Mouse (Mus musculus) MN1 (cell line): ENCODE measurements around the gene Ccdc187.

Experiments
- DNase-seq: peaks from one replicate; pipeline ENCODE4 v3.0.0-alpha.2; 2016; ENCODE audit warnings: low spot score

Ccdc187 gene

DNA sequence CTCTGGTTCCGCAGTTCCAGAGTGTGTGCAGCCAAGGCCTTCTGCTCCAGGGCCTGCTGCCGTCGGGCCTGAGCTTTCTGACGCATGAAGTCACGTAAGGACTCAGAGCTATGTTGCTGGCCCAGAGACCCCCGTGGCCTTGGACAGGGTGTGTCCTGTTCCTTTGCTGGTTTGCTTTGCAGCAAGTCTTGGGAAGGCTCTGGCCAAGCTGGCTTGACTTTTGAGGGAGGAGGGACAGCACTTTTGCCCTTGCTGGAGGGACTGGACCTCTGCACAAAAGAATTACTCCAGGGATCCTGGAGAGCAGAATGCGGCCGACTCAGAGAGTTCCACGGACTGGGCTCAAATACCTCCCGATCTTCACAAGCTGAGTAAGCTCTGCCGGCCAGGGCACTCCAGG, 13.8 kb downstream of the Ccdc187 start:
- DNase-seq = no peak

GRCm38 (mm10) chr2:26279712-26280111, 14.6 kb downstream of the Ccdc187 start:
- no peak for DNase-seq

GRCm38 (mm10) chr2:26273611-26274010, 20.7 kb downstream of the Ccdc187 start:
- peak; percentile 65 for DNase-seq

- DNase-seq = no peak
These were observed 26.1 kb downstream of the Ccdc187 start for GRCm38 (mm10) chr2:26268216-26268615.

- no peak for DNase-seq
These were observed 28.2 kb downstream of the Ccdc187 start for GRCm38 (mm10) chr2:26266066-26266742.

DNA sequence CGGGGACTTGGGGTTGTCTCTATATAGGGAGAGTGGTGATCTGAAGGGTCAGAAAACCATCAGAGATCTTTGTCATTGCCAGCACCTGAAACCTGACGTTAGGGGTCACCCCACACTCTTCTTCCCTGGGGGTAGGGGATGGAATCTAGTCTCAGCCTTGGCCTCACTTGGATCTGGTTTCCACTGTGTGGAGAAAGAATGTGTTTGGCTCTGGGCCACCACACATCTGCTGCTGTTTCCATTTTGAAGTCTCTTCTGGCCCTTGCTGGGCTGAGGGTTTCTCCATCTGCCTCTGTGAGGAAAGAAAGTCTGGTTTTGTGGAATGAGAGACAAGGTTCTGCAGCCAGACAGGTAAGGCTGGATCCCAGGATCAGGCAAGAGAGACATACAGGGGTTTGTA, 29.3 kb downstream of the Ccdc187 start:
- DNase-seq = no peak

DNA sequence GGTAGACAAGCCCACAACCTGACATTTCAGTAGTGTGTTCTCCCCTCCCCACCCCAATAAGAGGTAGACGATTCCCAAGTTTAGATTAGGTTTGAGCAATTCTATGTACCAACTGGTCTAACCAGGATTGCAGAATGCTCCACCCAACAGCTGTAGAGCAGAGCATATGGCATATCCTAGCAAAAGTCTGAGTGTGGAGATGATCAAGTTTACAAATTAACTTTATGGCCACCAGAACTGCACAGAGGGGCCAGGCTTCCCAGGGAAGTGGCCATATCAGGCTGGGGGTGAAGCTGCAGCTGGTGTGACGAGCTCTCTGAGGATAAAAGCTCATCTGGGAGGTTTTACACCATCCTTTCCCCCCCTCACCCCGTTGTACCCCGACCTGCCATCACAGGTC, 29.7 kb downstream of the Ccdc187 start:
- DNase-seq = no peak

DNA sequence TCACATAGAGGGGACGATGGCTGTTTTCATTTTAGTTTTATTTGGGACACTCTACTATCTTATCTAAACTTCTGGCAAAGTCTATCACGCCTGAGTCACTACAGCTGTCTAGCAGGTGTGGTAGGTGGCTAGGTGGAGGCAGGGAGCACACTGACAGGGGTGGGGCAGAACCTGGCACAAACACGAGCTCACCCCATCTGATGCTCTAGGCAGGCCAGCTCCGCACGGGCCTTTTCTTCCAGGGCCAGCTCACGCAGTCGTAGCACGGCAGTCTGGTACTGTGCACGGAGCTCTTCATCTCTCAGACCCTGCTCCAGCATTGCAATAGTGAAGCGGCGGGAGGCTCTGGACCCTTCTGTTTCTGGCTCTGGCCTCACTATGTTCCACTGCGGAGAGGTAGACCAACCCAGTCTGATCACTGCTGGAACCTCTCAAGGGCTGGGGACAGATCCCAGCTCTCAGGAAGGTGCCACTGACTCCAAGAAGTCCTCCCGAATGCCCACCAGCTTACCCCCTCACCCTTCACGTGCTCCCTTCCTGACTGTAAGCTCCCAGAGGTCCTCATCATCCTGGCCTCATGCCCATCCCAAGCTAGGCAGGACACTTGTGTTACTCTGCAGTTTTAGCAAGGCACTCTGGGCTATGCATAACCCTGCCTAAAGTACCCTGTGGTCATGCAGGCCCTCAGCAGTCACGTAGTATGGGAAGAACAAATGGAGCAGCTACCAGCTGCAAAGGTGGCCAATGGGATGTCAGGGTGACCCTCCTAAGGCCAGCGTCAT, 36.9 kb downstream of the Ccdc187 start:
- DNase-seq = no peak

DNA sequence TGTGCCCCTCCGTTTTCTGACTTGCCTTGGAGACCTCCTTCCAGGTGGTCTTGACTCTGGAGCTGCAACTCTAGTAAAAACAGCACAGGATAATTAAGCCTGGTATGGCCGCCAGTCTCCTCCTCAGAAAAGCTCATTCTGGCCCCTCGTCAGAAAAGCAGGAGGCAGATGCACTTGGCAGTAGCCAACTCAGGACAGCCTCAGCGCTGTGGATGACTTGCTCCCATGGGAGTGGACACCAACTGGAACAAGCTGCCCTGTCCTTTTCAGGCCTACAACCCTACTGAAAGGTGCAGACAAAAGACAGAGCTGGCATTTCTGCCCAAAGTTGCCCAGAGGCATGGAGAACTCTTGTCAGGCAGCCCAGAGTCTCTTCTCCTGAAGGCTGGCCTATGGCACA, 39.5 kb downstream of the Ccdc187 start:
- no peak for DNase-seq

DNA sequence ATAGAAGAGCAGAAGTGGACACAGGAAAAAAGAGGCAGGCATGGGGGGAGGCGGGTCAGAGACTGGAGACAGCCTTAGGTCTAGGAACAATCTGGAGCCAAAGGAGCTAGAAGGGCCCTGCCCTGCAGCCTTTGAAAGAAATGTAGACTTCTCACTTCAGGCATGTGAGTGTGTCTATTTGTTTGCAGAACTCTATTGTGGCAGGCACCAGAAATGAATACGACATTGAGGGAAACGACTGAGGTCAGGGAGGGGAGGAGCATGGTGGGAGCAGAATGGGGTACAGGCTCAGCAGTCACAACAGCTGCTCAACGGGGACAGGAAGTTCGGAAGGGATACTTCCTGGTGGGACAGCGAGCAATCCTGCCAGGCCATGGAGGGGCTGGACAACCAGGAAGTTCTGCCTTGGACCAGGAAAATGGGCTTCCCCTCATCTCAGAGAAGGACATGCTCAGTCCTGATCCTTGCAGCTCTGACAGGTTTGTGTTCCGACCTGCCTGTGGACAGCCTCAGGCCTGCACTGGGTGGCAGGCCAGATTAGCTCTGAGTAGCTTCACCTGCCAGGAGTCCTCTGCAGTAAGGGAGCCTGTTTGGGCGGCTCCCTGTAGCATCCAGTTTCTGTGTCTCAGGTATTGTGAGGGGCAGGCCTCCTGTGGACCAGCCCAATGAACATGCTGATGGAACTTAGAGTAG, 41.7 kb downstream of the Ccdc187 start:
- DNase-seq = no peak

GRCm38 (mm10) chr2:26247531-26247930, 46.8 kb downstream of the Ccdc187 start:
- DNase-seq = no peak

DNA sequence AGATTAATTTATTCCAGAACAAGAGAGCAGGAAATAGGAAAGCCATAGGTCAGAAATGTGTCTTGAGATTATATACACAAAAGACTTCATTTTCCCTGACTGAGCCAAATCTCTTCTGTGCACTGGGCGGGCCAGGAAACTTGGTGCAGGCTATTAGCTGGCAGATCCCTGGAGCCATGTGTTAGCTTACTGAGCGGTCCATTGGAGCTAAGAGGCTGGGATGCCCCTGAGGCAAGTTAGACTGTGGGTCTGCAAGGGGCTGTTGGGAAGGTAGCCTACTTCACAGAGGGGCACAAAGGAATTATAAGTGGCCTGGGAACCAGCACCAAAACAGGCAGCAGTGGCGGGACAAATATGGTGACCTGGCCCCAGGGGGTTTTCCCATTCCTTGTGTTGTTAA, 53.5 kb downstream of the Ccdc187 start:
- no peak for DNase-seq

DNA sequence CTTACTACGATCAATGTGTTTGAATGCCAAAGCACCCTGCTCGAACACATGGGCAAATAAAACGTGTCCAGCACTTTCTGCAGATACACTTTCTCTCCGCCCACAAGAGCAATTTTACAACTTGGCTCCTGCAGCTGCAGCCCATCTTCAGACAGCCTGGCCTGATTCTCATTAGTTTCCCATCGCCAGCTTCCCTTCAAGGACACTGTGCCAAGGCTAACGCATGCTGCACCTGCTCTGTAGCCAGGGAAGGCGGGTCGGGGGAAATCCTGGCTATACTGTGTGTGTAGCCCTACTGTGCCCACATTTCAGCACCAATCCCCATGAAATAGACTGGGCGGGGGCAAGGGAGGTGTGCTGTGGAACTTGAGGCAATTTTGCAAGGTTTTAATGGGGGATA, 54.0 kb downstream of the Ccdc187 start:
- DNase-seq = peak; percentile 54

- peak; percentile 88 for DNase-seq
These were observed 57.0 kb downstream of the Ccdc187 start, which contains the start of gene Qsox2 for GRCm38 (mm10) chr2:26237290-26237782. Qsox2 (minus strand) TSS chr2:26237525.

DNA sequence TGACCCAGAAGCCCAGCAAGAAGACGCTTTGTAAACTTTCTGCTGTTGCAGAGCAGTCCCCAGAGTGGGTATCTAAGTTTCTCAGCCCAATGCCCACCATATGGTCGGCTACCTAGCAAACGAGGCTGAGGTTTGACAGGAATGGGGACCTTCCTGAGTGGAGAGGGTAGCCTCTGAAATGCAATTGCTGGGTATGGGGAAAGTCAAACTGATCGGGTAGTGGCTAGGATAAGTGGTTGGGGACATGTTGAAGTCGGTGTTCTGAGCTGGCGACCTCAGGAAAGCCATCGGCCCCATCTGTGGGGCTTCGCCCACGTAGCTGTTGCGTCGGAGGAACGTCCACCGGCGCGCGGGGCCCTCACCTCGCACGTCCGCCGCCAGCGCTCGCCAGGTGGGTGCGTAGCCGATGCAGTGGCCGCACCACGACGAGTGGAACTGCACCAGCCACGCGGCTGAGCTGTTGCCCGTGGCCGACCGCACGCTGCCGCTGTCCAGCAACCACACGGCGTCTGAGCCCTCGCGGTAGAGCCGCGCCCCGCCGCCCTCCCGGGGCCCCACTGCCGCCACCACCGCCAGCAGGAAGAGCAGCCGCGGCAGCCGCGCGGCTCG, 57.6 kb downstream of the Ccdc187 start:
- DNase-seq = no peak

GRCm38 (mm10) chr2:26234771-26235170, 59.6 kb downstream of the Ccdc187 start:
- no peak for DNase-seq

DNA sequence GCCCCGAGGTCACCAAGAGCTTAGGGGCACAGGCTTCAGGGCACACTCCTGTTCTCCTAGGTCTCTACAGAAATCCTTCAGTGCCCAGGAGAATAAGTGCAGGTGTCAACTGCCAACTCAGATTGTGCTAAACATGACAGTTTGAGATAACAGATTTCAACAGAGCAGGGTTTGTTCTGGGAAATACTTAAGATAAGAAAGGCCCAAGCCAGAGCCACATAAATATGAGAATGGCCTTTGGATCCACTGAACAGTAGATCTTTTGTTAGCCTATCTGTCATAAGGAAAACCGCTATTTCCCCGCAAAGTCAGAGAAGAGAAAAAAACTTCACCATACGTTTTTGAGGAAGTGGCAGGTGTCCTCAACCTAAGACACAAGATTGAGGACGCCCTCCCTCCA, 60.1 kb downstream of the Ccdc187 start:
- DNase-seq = no peak

DNA sequence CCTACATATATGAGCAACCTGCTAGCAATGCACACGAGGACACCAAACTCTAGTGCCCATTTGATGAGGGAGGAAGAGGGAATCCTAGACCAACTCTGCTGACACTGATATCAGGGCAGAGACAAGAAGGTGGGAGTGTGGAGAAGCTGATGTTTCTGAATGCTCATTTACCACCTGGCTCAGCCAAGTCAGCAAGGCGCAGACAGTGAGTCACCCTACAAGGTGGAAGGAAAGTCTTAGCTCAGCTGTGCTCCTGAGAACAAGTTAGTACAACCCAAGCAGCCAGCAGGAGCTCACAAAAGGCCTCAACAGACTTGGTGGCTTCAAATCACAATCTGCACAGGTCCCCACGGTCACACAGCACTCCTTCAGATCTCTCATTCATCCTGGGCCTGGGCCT, 63.0 kb downstream of the Ccdc187 start:
- no peak for DNase-seq

DNA sequence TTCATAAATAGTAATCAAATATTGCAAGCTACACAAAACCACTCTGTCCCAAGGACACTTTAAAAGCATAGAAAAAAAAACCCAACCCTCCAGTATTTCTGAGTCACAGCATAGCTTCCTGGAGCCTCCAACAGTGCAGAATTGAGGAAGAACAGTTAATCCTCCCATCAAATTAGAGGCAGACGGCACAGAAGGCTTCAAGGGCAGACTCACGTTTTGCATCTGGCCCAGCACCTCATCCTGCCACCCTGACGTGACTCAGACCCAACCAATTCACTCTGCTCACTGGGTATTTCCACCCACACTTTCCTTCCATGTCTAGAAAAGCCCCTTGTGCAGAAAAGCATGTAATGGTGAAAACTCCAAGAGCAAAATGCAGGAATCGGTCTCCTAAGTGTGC, 64.1 kb downstream of the Ccdc187 start:
- DNase-seq = peak; percentile 29

- peak; percentile 79 for DNase-seq
These were observed 66.6 kb downstream of the Ccdc187 start for GRCm38 (mm10) chr2:26227788-26228187.

DNA sequence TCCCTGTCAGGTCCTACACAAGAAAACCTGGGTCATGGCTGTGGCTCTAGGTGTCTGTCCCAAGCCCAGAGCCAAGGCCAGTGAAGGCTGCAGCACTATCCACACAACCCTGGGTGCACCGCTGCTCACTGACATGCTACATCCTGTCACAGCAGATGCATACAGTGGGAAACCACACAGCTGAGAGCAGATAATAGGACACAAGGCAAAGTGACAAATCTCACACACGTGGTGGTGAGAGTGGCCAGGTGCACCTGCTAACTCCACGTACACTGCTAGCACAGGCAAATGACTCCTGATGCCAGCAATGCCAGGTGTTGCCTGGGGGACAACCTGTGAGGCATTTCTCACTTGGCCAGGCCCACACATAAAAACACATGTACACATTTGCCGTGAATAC, 69.1 kb downstream of the Ccdc187 start:
- no peak for DNase-seq

- DNase-seq = no peak
These were observed 70.4 kb downstream of the Ccdc187 start for GRCm38 (mm10) chr2:26223961-26224360.
